Mouse (Mus musculus) lung, embryonic 16.5 days (tissue): ENCODE measurements around the gene Cd6. TPM values are rescaled to one million over a fixed set of nuclear protein-coding genes. Genes with fewer than 3 reads are reported as not detected.

ENCODE experiments used
- ATAC-seq: fragments of 200-750 bp; cut with Nextera tagmentation; 2 replicates; pipeline ENCODE4 v1.8.0; 2017; ENCODE audit warnings: low read depth, mild to moderate bottlenecking, moderate library complexity
- H3K27ac ChIP-seq: fragments of 300-500 bp; sonication (generic); 2 replicates; pipeline ENCODE4 v1.5.1; 2014; ENCODE audit warnings: mild to moderate bottlenecking, control low read depth, low read length
- H3K27me3 ChIP-seq: fragments of 300-500 bp; sonication (generic); 2 replicates; pipeline ENCODE4 v1.6.1; 2014; ENCODE audit warnings: low read depth, low read length, mixed read lengths; ENCODE audit not compliant: control insufficient read depth, insufficient read depth
- H3K36me3 ChIP-seq: fragments of 300-500 bp; sonication (generic); 2 replicates; pipeline ENCODE4 v1.6.1; 2014; ENCODE audit warnings: low read length; ENCODE audit not compliant: control insufficient read depth, insufficient read depth
- H3K4me1 ChIP-seq: fragments of 300-500 bp; sonication (generic); replicated peaks from 2 replicates; pipeline ENCODE4 v1.6.1; 2014; ENCODE audit warnings: low read length, mixed read lengths; ENCODE audit not compliant: control insufficient read depth, insufficient read depth
- H3K4me2 ChIP-seq: fragments of 300-500 bp; sonication (generic); 2 replicates; pipeline ENCODE4 v1.6.1; 2014; ENCODE audit warnings: low read depth, low read length, control low read depth
- H3K4me3 ChIP-seq: fragments of 300-500 bp; sonication (generic); 2 replicates; pipeline ENCODE4 v1.5.1; 2014; ENCODE audit warnings: mild to moderate bottlenecking, low read length, control low read depth
- H3K9ac ChIP-seq: fragments of 300-500 bp; sonication (generic); 2 replicates; pipeline ENCODE4 v1.6.1; 2014; ENCODE audit warnings: low read length, control low read depth
- H3K9me3 ChIP-seq: fragments of 300-500 bp; sonication (generic); 2 replicates; pipeline ENCODE4 v1.6.1; 2016; ENCODE audit warnings: low read length; ENCODE audit not compliant: control insufficient read depth
- WGBS: fragments of 180-500 bp; shearing (Covaris S2); extraction: QIAGEN DNeasy Blood & Tissue Kit; methylation state at CpG from one replicate; pipeline ENCODE4 v1.1.7; 2014; 5-methylcytosine and 5-hydroxymethylcytosine counted together
- polyA plus RNA-seq: library from polyadenylated mRNA; unstranded; fragments of >200 nt; fragmentation: Nextera tagmentation; extraction: Ambion mirVana; gene quantifications from 2 replicates; pipeline ENCODE4 v1.2.1, GENCODE M21; 2015

Gene Cd6
- polyA plus RNA-seq, 1 experiment from 2014 or later = 0.10 TPM

- ATAC-seq = no peak
- WGBS = 79% methylated on average over 4 of the region's 4 CpGs
- H3K4me1 ChIP-seq = no peaks in the 10 kb centered on the region
- no peak overlapping the region for H3K9ac ChIP-seq
- H3K9me3 ChIP-seq = no peaks in the 10 kb centered on the region
- no peak overlapping the region for H3K27ac ChIP-seq
- H3K4me3 ChIP-seq = no peak overlapping the region
- no peak overlapping the region for H3K4me2 ChIP-seq
- no peaks in the 10 kb centered on the region for H3K36me3 ChIP-seq
- no peaks in the 10 kb centered on the region for H3K27me3 ChIP-seq
Observed at GRCm38 (mm10) chr19:10776906-10777305, 53.0 kb downstream of the Cd6 start.

- H3K9ac ChIP-seq = no peak overlapping the region
- no peaks in the 10 kb centered on the region for H3K9me3 ChIP-seq
- no peak overlapping the region for H3K4me3 ChIP-seq
- H3K4me1 ChIP-seq = no peaks in the 10 kb centered on the region
- no peak overlapping the region for H3K4me2 ChIP-seq
- no peak for ATAC-seq
- no peaks in the 10 kb centered on the region for H3K36me3 ChIP-seq
- WGBS = 93% methylated on average over 6 of the region's 6 CpGs
- H3K27me3 ChIP-seq = no peaks in the 10 kb centered on the region
- no peak overlapping the region for H3K27ac ChIP-seq
Observed at GRCm38 (mm10) chr19:10774141-10774540, 55.7 kb downstream of the Cd6 start.

GRCm38 (mm10) chr19:10773384-10773783, 56.5 kb downstream of the Cd6 start:
- Histone ChIP-seq H3K27ac (no peak overlapping the region), H3K9me3 (no peaks in the 10 kb centered on the region), H3K9ac (no peak overlapping the region), H3K4me3 (no peak overlapping the region), H3K27me3 (no peaks in the 10 kb centered on the region), H3K4me1 (no peaks in the 10 kb centered on the region), H3K4me2 (no peak overlapping the region), H3K36me3 (no peaks in the 10 kb centered on the region)
- WGBS = 58% methylated on average over 7 of the region's 7 CpGs
- no peak for ATAC-seq

GRCm38 (mm10) chr19:10772866-10773265, 57.0 kb downstream of the Cd6 start:
- ATAC-seq = no peak
- Histone ChIP-seq H3K27me3 (no peaks in the 10 kb centered on the region), H3K4me2 (no peak overlapping the region), H3K9ac (no peak overlapping the region), H3K9me3 (no peaks in the 10 kb centered on the region), H3K4me1 (no peaks in the 10 kb centered on the region), H3K36me3 (no peaks in the 10 kb centered on the region), H3K27ac (no peak overlapping the region), H3K4me3 (no peak overlapping the region)
- 92% methylated on average over 10 of the region's 10 CpGs for WGBS

- H3K9me3 ChIP-seq = no peaks in the 10 kb centered on the region
- no peak overlapping the region for H3K9ac ChIP-seq
- H3K27ac ChIP-seq = no peak overlapping the region
- no peak overlapping the region for H3K4me3 ChIP-seq
- no peaks in the 10 kb centered on the region for H3K27me3 ChIP-seq
- no peak for ATAC-seq
- no peaks in the 10 kb centered on the region for H3K36me3 ChIP-seq
- 57% methylated on average over 7 of the region's 7 CpGs for WGBS
- no peaks in the 10 kb centered on the region for H3K4me1 ChIP-seq
- no peak overlapping the region for H3K4me2 ChIP-seq
Observed at GRCm38 (mm10) chr19:10771995-10772394, 57.9 kb downstream of the Cd6 start.

GRCm38 (mm10) chr19:10769429-10770195, 60.2 kb downstream of the Cd6 start:
- H3K36me3 ChIP-seq = no peaks in the 10 kb centered on the region
- no peaks in the 10 kb centered on the region for H3K27me3 ChIP-seq
- H3K9ac ChIP-seq = no peak overlapping the region
- 65% methylated on average over 12 of the region's 12 CpGs for WGBS
- no peak overlapping the region for H3K27ac ChIP-seq
- no peaks in the 10 kb centered on the region for H3K9me3 ChIP-seq
- no peak overlapping the region for H3K4me2 ChIP-seq
- no peaks in the 10 kb centered on the region for H3K4me1 ChIP-seq
- ATAC-seq = no peak
- no peak overlapping the region for H3K4me3 ChIP-seq

- H3K9me3 ChIP-seq = no peaks in the 10 kb centered on the region
- no peak overlapping the region for H3K27ac ChIP-seq
- H3K4me2 ChIP-seq = no peak overlapping the region
- no peak overlapping the region for H3K4me3 ChIP-seq
- no peaks in the 10 kb centered on the region for H3K27me3 ChIP-seq
- 73% methylated on average over 6 of the region's 6 CpGs for WGBS
- H3K36me3 ChIP-seq = no peaks in the 10 kb centered on the region
- H3K9ac ChIP-seq = no peak overlapping the region
- no peak for ATAC-seq
- no peaks in the 10 kb centered on the region for H3K4me1 ChIP-seq
Observed at GRCm38 (mm10) chr19:10768694-10769428, 61.0 kb downstream of the Cd6 start.

- 85% methylated on average over 10 of the region's 10 CpGs for WGBS
- Histone ChIP-seq H3K27me3 (no peaks in the 10 kb centered on the region), H3K9me3 (no peaks in the 10 kb centered on the region), H3K4me2 (no peak overlapping the region), H3K4me1 (no peaks in the 10 kb centered on the region), H3K27ac (no peak overlapping the region), H3K4me3 (no peak overlapping the region), H3K9ac (no peak overlapping the region), H3K36me3 (no peaks in the 10 kb centered on the region)
- ATAC-seq = no peak
Observed at GRCm38 (mm10) chr19:10767631-10768030, 62.2 kb downstream of the Cd6 start.

- Histone ChIP-seq H3K4me3 (no peak overlapping the region), H3K27me3 (no peaks in the 10 kb centered on the region), H3K27ac (no peak overlapping the region), H3K36me3 (no peaks in the 10 kb centered on the region), H3K4me1 (peaks cover 9% of the 10 kb centered on the region), H3K9ac (no peak overlapping the region), H3K4me2 (no peak overlapping the region), H3K9me3 (no peaks in the 10 kb centered on the region)
- 62% methylated on average over 21 of the region's 21 CpGs for WGBS
- ATAC-seq = no peak
Observed at GRCm38 (mm10) chr19:10763381-10764031, 66.4 kb downstream of the Cd6 start.
